Mouse (Mus musculus) neural tube, embryonic 11.5 days (tissue): ENCODE measurements at regions not wholly inside any gene's neighbourhood (a gene's known extent, or its start where the extent isn't known, plus 50 kb on each side); places are given as distances from the start of the nearest gene placed in this dataset.
A peak's percentile ranks its signal among the peaks of the same experiment; 100 is the strongest.

Source experiments
- ATAC-seq: fragments of 200-750 bp; cut with Nextera tagmentation; 2 replicates; pipeline ENCODE4 v1.8.0; 2017; ENCODE audit warnings: moderate number of reproducible peaks, mild to moderate bottlenecking, moderate TSS enrichment, moderate library complexity; ENCODE audit not compliant: insufficient read depth, low FRiP score, low TSS enrichment
- DNase-seq: peaks from one replicate; pipeline ENCODE4 v3.0.0-alpha.2; 2015; ENCODE audit warnings: low spot score
- H3K27ac ChIP-seq: fragments of 300-500 bp; sonication (generic); 2 replicates; pipeline ENCODE4 v1.5.1; 2014; ENCODE audit warnings: low read depth, mild to moderate bottlenecking, low read length
- H3K27me3 ChIP-seq: fragments of 300-500 bp; sonication (generic); 2 replicates; pipeline ENCODE4 v1.6.1; 2014; ENCODE audit warnings: mild to moderate bottlenecking, low read length, mixed read lengths; ENCODE audit not compliant: control insufficient read depth, insufficient read depth
- H3K36me3 ChIP-seq: fragments of 300-500 bp; sonication (generic); 2 replicates; pipeline ENCODE4 v1.6.1; 2014; ENCODE audit warnings: mild to moderate bottlenecking, low read length, moderate library complexity, mixed read lengths; ENCODE audit not compliant: control insufficient read depth, insufficient read depth
- H3K4me1 ChIP-seq: fragments of 300-500 bp; sonication (generic); 2 replicates; pipeline ENCODE4 v1.6.1; 2014; ENCODE audit warnings: low read length, mixed read lengths; ENCODE audit not compliant: control insufficient read depth, insufficient read depth
- H3K4me2 ChIP-seq: fragments of 300-500 bp; sonication (generic); 2 replicates; pipeline ENCODE4 v1.6.1; 2014; ENCODE audit warnings: low read depth, mild to moderate bottlenecking, moderate library complexity
- H3K4me3 ChIP-seq: fragments of 300-500 bp; sonication (generic); 2 replicates; pipeline ENCODE4 v1.5.1; 2014; ENCODE audit warnings: low read depth, low read length
- H3K9ac ChIP-seq: fragments of 300-500 bp; sonication (generic); 2 replicates; pipeline ENCODE4 v1.6.1; 2014; ENCODE audit warnings: mild to moderate bottlenecking, low read length
- H3K9me3 ChIP-seq: fragments of 300-500 bp; sonication (generic); 2 replicates; pipeline ENCODE4 v1.6.1; 2016; ENCODE audit warnings: low read length; ENCODE audit not compliant: control insufficient read depth
- WGBS: fragments of 180-500 bp; shearing (Covaris S2); extraction: QIAGEN DNeasy Blood & Tissue Kit; methylation state at CpG from one replicate; pipeline ENCODE4 v1.1.7; 2014; 5-methylcytosine and 5-hydroxymethylcytosine counted together

GRCm38 (mm10) chr1:169270750-169271149, 260.5 kb downstream of the Nuf2 start:
- DNase-seq: no peak
- Histone ChIP-seq H3K27ac (no peak overlapping the region), H3K27me3 (no peaks in the 10 kb centered on the region), H3K9ac (no peak overlapping the region), H3K4me3 (no peak overlapping the region), H3K9me3 (no peaks in the 10 kb centered on the region), H3K4me1 (no peaks in the 10 kb centered on the region), H3K36me3 (no peaks in the 10 kb centered on the region), H3K4me2 (no peak overlapping the region)
- 77% methylated on average over 4 of the region's 4 CpGs for WGBS
- ATAC-seq: no peak

- Histone ChIP-seq H3K4me2 (no peak overlapping the region), H3K9ac (no peak overlapping the region), H3K27ac (no peak overlapping the region), H3K9me3 (no peaks in the 10 kb centered on the region), H3K27me3 (no peaks in the 10 kb centered on the region), H3K4me3 (no peak overlapping the region), H3K36me3 (no peaks in the 10 kb centered on the region), H3K4me1 (no peaks in the 10 kb centered on the region)
- ATAC-seq (no peak), DNase-seq (no peak)
- 73% methylated on average over 5 of the region's 5 CpGs for WGBS
These were observed 267.1 kb downstream of the Nuf2 start for GRCm38 (mm10) chr1:169263984-169264660.

- Histone ChIP-seq H3K4me1 (no peaks in the 10 kb centered on the region), H3K36me3 (no peaks in the 10 kb centered on the region), H3K9ac (no peak overlapping the region), H3K4me3 (no peak overlapping the region), H3K27ac (no peak overlapping the region), H3K4me2 (no peak overlapping the region), H3K9me3 (no peaks in the 10 kb centered on the region), H3K27me3 (no peaks in the 10 kb centered on the region)
- DNase-seq (peak; percentile 23), ATAC-seq (no peak)
- WGBS: 45% methylated on average over 7 of the region's 7 CpGs
These were observed 276.9 kb downstream of the Nuf2 start for GRCm38 (mm10) chr1:169254250-169254937.

- ATAC-seq: no peak
- no peak overlapping the region for H3K9ac ChIP-seq
- no peaks in the 10 kb centered on the region for H3K9me3 ChIP-seq
- no peaks in the 10 kb centered on the region for H3K4me1 ChIP-seq
- H3K36me3 ChIP-seq: no peaks in the 10 kb centered on the region
- H3K4me2 ChIP-seq: no peak overlapping the region
- H3K4me3 ChIP-seq: no peak overlapping the region
- DNase-seq: no peak
- WGBS: 78% methylated on average over 2 of the region's 2 CpGs
- H3K27ac ChIP-seq: no peak overlapping the region
- H3K27me3 ChIP-seq: no peaks in the 10 kb centered on the region
These were observed 279.1 kb downstream of the Nuf2 start for GRCm38 (mm10) chr1:169252189-169252588.

GRCm38 (mm10) chr1:169249021-169249420, 282.2 kb downstream of the Nuf2 start:
- DNase-seq: no peak
- 89% methylated on average over 7 of the region's 7 CpGs for WGBS

GRCm38 (mm10) chr1:169240377-169240776, 290.9 kb downstream of the Nuf2 start:
- WGBS: 76% methylated on average over 2 of the region's 2 CpGs
- DNase-seq (no peak), ATAC-seq (no peak)
- Histone ChIP-seq H3K4me1 (peaks cover 7% of the 10 kb centered on the region), H3K27me3 (no peaks in the 10 kb centered on the region), H3K9ac (no peak overlapping the region), H3K27ac (no peak overlapping the region), H3K9me3 (no peaks in the 10 kb centered on the region), H3K4me3 (no peak overlapping the region), H3K36me3 (no peaks in the 10 kb centered on the region), H3K4me2 (no peak overlapping the region)

More at GRCm38 (mm10) chr1:169249021-169249420, 282.2 kb downstream of the Nuf2 start:
- Histone ChIP-seq H3K4me1 (no peaks in the 10 kb centered on the region), H3K27ac (no peak overlapping the region), H3K4me3 (no peak overlapping the region), H3K9ac (no peak overlapping the region), H3K9me3 (no peaks in the 10 kb centered on the region), H3K36me3 (no peaks in the 10 kb centered on the region), H3K4me2 (no peak overlapping the region), H3K27me3 (no peaks in the 10 kb centered on the region)
- ATAC-seq: no peak

- peak; percentile 59 for DNase-seq
- Histone ChIP-seq H3K27me3 (no peaks in the 10 kb centered on the region), H3K9ac (no peak overlapping the region), H3K36me3 (no peaks in the 10 kb centered on the region), H3K4me2 (peak overlapping the region; percentile 6; the same call in 1 of the 2 replicates), H3K4me1 (peaks cover 12% of the 10 kb centered on the region), H3K9me3 (no peaks in the 10 kb centered on the region), H3K4me3 (no peak overlapping the region), H3K27ac (no peak overlapping the region)
- no peak for ATAC-seq
- WGBS: 8% methylated on average over 16 of the region's 16 CpGs
These were observed 292.6 kb downstream of the Nuf2 start for GRCm38 (mm10) chr1:169238671-169239090.

- Histone ChIP-seq H3K27me3 (no peaks in the 10 kb centered on the region), H3K4me3 (no peak overlapping the region), H3K36me3 (no peaks in the 10 kb centered on the region), H3K9ac (0 out of 2 replicates have a peak overlapping the region, but pooled peaks have one; percentile 18), H3K4me1 (peaks cover 12% of the 10 kb centered on the region), H3K4me2 (no peak overlapping the region), H3K9me3 (no peaks in the 10 kb centered on the region), H3K27ac (no peak overlapping the region)
- 12% methylated on average over 2 of the region's 2 CpGs for WGBS
- ATAC-seq (no peak), DNase-seq (peak; percentile 33)
These were observed 296.0 kb downstream of the Nuf2 start for GRCm38 (mm10) chr1:169235276-169235681.

GRCm38 (mm10) chr1:169233368-169233767, 297.9 kb downstream of the Nuf2 start:
- Histone ChIP-seq H3K9me3 (no peaks in the 10 kb centered on the region), H3K9ac (no peak overlapping the region), H3K27ac (no peak overlapping the region), H3K27me3 (no peaks in the 10 kb centered on the region), H3K4me3 (no peak overlapping the region), H3K36me3 (no peaks in the 10 kb centered on the region), H3K4me2 (no peak overlapping the region), H3K4me1 (peaks cover 9% of the 10 kb centered on the region)
- 71% methylated on average over 3 of the region's 3 CpGs for WGBS
- DNase-seq (no peak), ATAC-seq (no peak)
